Mouse (Mus musculus) midbrain, embryonic 15.5 days (tissue): Measurements from ENCODE around the gene Gja4. TPM values are rescaled to one million over a fixed set of nuclear protein-coding genes. Genes with fewer than 3 reads are reported as not detected.

Experiments used
- ATAC-seq: fragments of 200-750 bp; cut with Nextera tagmentation; replicated peaks from 2 replicates; pipeline ENCODE4 v1.8.0; 2017; ENCODE audit warnings: moderate TSS enrichment
- H3K27ac ChIP-seq: fragments of 300-500 bp; sonication (generic); 2 replicates; pipeline ENCODE4 v1.5.1; 2015; ENCODE audit warnings: mild to moderate bottlenecking, inconsistent platforms
- H3K27me3 ChIP-seq: fragments of 300-500 bp; sonication (generic); replicated peaks from 2 replicates; pipeline ENCODE4 v1.6.1; 2015; ENCODE audit warnings: inconsistent platforms
- H3K36me3 ChIP-seq: fragments of 300-500 bp; sonication (generic); replicated peaks from 2 replicates; pipeline ENCODE4 v1.6.1; 2015; ENCODE audit warnings: inconsistent platforms
- H3K4me1 ChIP-seq: fragments of 300-500 bp; sonication (generic); 2 replicates; pipeline ENCODE4 v1.6.1; 2015; ENCODE audit warnings: inconsistent platforms
- H3K4me2 ChIP-seq: fragments of 300-500 bp; sonication (generic); 2 replicates; pipeline ENCODE4 v1.6.1; 2015; ENCODE audit warnings: inconsistent platforms, mild to moderate bottlenecking, moderate library complexity
- H3K4me3 ChIP-seq: fragments of 300-500 bp; sonication (generic); 2 replicates; pipeline ENCODE4 v1.5.1; 2015; ENCODE audit warnings: mild to moderate bottlenecking, inconsistent platforms
- H3K9ac ChIP-seq: fragments of 300-500 bp; sonication (generic); 2 replicates; pipeline ENCODE4 v1.6.1; 2015; ENCODE audit warnings: mild to moderate bottlenecking, inconsistent platforms
- H3K9me3 ChIP-seq: fragments of 300-500 bp; sonication (generic); 2 replicates; pipeline ENCODE4 v1.6.1; 2016; ENCODE audit warnings: inconsistent platforms
- WGBS: fragments of 180-500 bp; shearing (Covaris S2); methylation state at CpG from one replicate; pipeline ENCODE4 v1.1.7; 2015; ENCODE audit warnings: mixed read lengths; 5-methylcytosine and 5-hydroxymethylcytosine counted together
- polyA plus RNA-seq: library from polyadenylated mRNA; unstranded; fragments of >200 nt; fragmentation: Nextera tagmentation; extraction: Ambion mirVana; gene quantifications from 2 replicates; pipeline ENCODE4 v1.2.1, GENCODE M21; 2015

Gja4 gene
- polyA plus RNA-seq, 1 experiment from 2014 or later = 21.0 TPM

GRCm38 (mm10) chr4:127278451-127279001 lies 35.3 kb downstream of the Gja4 start:
- Histone ChIP-seq H3K4me2 (no peak overlapping the region), H3K27me3 (no peaks in the 10 kb centered on the region), H3K4me3 (no peak overlapping the region), H3K4me1 (no peaks in the 10 kb centered on the region), H3K9ac (no peak overlapping the region), H3K36me3 (no peaks in the 10 kb centered on the region), H3K9me3 (no peaks in the 10 kb centered on the region), H3K27ac (no peak overlapping the region)
- ATAC-seq = no peak
- 67% methylated on average over 9 of the region's 9 CpGs for WGBS

- Histone ChIP-seq H3K4me2 (no peak overlapping the region), H3K27me3 (no peaks in the 10 kb centered on the region), H3K27ac (no peak overlapping the region), H3K4me3 (no peak overlapping the region), H3K36me3 (no peaks in the 10 kb centered on the region), H3K4me1 (no peaks in the 10 kb centered on the region), H3K9me3 (no peaks in the 10 kb centered on the region), H3K9ac (no peak overlapping the region)
- ATAC-seq = no peak
- 70% methylated on average over 5 of the region's 5 CpGs for WGBS
Observed at GRCm38 (mm10) chr4:127264183-127264554, 49.7 kb downstream of the Gja4 start.

GRCm38 (mm10) chr4:127263438-127264182 lies 50.2 kb downstream of the Gja4 start:
- H3K9me3 ChIP-seq = no peaks in the 10 kb centered on the region
- H3K27ac ChIP-seq = no peak overlapping the region
- H3K4me1 ChIP-seq = no peaks in the 10 kb centered on the region
- no peaks in the 10 kb centered on the region for H3K27me3 ChIP-seq
- no peak overlapping the region for H3K4me2 ChIP-seq
- H3K4me3 ChIP-seq = no peak overlapping the region
- H3K36me3 ChIP-seq = no peaks in the 10 kb centered on the region
- 69% methylated on average over 19 of the region's 19 CpGs for WGBS
- ATAC-seq = no peak
- no peak overlapping the region for H3K9ac ChIP-seq

DNA sequence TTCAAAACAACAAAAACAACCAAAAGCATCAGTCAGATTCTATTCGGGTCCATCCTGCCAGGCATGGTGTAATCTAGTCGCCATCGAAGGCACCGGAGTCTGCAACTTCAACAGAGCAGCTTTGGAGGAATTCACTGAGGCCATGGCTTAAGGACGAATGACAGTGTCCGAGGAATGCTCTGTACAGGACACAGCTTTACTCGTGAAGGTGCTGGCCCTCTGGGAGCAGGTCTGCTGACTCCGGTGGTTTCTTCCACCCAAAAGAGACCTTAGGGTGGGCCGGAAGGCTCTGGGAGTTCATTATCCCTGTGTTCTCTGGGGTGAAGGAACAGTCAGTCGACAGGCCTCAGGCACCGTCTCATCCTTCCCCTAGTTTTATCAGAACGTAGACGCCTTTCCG lies 52.2 kb downstream of the Gja4 start:
- no peak for ATAC-seq
- Histone ChIP-seq H3K4me3 (no peak overlapping the region), H3K36me3 (no peaks in the 10 kb centered on the region), H3K4me2 (no peak overlapping the region), H3K9me3 (no peaks in the 10 kb centered on the region), H3K27ac (no peak overlapping the region), H3K4me1 (no peaks in the 10 kb centered on the region), H3K27me3 (no peaks in the 10 kb centered on the region), H3K9ac (no peak overlapping the region)
- WGBS = 91% methylated on average over 14 of the region's 14 CpGs

Other genes starting within 250 kb of the Gja4 start
- 34.5 and 40.2 TPM in 2 replicates for gene Zmym6, start 236.7 kb downstream of the Gja4 start, polyA plus RNA-seq
- 17.2 and 18.3 TPM in 2 replicates for gene Tmem35b, start 190.3 kb downstream of the Gja4 start, polyA plus RNA-seq
- gene Dlgap3, start 144.8 kb downstream of the Gja4 start, polyA plus RNA-seq = 23.0 and 24.7 TPM in 2 replicates
- gene Smim12, start 70.3 kb downstream of the Gja4 start, polyA plus RNA-seq = 43.5 and 49.1 TPM in 2 replicates
- gene Gjb3, start 16.8 kb upstream of the Gja4 start, polyA plus RNA-seq = 0.17 TPM in 1 of 2 replicates, not detected in the other
- 0.11 and 0.15 TPM in 2 replicates for gene Gjb4, start 40.0 kb upstream of the Gja4 start, polyA plus RNA-seq
- gene Gjb5, start 44.1 kb upstream of the Gja4 start, polyA plus RNA-seq = 0.10 and 0.13 TPM in 2 replicates